Mouse (Mus musculus): ENCODE data around the gene Ptgir.

The Ptgir gene

GRCm38 (mm10) chr7:16918014-16918413 is 11.7 kb downstream of the Ptgir start:
- no peak for DNase-seq

GRCm38 (mm10) chr7:16918670-16919069 is 12.4 kb downstream of the Ptgir start:
- no peak for DNase-seq

GRCm38 (mm10) chr7:16919395-16920149 is 13.3 kb downstream of the Ptgir start:
- no peak for DNase-seq

- no peak for DNase-seq
Measured at GRCm38 (mm10) chr7:16920150-16920579, 13.9 kb downstream of the Ptgir start.

GRCm38 (mm10) chr7:16920818-16921791 is 14.8 kb downstream of the Ptgir start:
- DNase-seq, result no peak

- no peak for DNase-seq
Measured at GRCm38 (mm10) chr7:16921881-16922335, 15.6 kb downstream of the Ptgir start.

- peak; percentile 55 for DNase-seq
Measured at GRCm38 (mm10) chr7:16922360-16922973, 16.2 kb downstream of the Ptgir start.

GRCm38 (mm10) chr7:16923283-16924036 is 17.2 kb downstream of the Ptgir start:
- DNase-seq, result peak; percentile 66

GRCm38 (mm10) chr7:16924037-16924834 is 17.9 kb downstream of the Ptgir start, which contains the start of gene Calm3:
Gene Calm3 (minus strand): TSS chr7:16924114.
- DNase-seq, result peak; percentile 100

GRCm38 (mm10) chr7:16928341-16928740 is 22.1 kb downstream of the Ptgir start:
- no peak for DNase-seq

GRCm38 (mm10) chr7:16930850-16931249 is 24.6 kb downstream of the Ptgir start:
- DNase-seq, result peak; percentile 72

GRCm38 (mm10) chr7:16931968-16932627 is 25.8 kb downstream of the Ptgir start:
- DNase-seq, result peak; percentile 87

- DNase-seq, result peak; percentile 73
Measured at GRCm38 (mm10) chr7:16932704-16933577, 26.7 kb downstream of the Ptgir start.

- peak; percentile 46 for DNase-seq
Measured at GRCm38 (mm10) chr7:16937312-16937711, 31.0 kb downstream of the Ptgir start.

GRCm38 (mm10) chr7:16938117-16938791 is 32.0 kb downstream of the Ptgir start:
- DNase-seq, result no peak

GRCm38 (mm10) chr7:16940292-16940691 is 34.0 kb downstream of the Ptgir start:
- DNase-seq, result no peak

- DNase-seq, result no peak
Measured at GRCm38 (mm10) chr7:16942861-16943260, 36.6 kb downstream of the Ptgir start.

GRCm38 (mm10) chr7:16944061-16944807 is 37.9 kb downstream of the Ptgir start, which contains the start of gene Pnmal2:
Gene Pnmal2 (plus strand): TSS chr7:16944682.
- peak; percentile 96 for DNase-seq

All from thymus, postnatal 14 days (tissue).